Mouse (Mus musculus) left cerebral cortex, adult 6 months (tissue): ENCODE results near the gene Gm436. TPM values are rescaled to one million over a fixed set of nuclear protein-coding genes. Genes with fewer than 3 reads are reported as not detected.

Source experiments
- long read RNA-seq, 2 experiments: library from polyadenylated mRNA; unstranded; transcript quantifications; one replicate each; pipeline ENCODE4 v2.0.0; 2019 to 2020
- polyA plus RNA-seq: library from polyadenylated mRNA; unstranded; fragments of <200 nt; fragmentation: Nextera tagmentation; gene quantifications from 2 replicates; pipeline ENCODE4 v1.2.3, GENCODE M21; 2021

Gene Gm436
- polyA plus RNA-seq = not detected in 2 replicates
- long read RNA-seq, experiment 1 = 0 reads
- long read RNA-seq, experiment 2 = 0 reads

DNA sequence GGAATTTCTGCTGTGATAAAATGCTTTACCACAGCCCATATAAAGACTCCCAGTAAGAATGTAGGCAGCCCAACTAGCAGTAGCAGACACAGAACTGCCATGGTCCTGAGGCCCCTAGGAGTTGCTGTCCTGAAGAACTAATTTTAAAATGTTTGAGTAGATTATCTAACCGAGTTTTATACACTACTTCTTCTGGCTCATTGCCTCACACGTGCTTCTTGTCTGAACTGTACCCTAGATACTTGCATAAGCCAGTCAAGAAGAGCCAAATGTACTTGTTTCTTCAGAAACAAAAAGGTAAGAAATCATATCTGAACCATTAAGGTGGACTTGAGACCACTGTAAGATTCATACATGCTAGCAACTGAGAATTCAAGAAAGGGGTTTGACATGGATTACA is at the start of gene Gm436:
Gm436 (minus strand) TSS at position 101 of the 400 bp plus-strand sequence.

DNA sequence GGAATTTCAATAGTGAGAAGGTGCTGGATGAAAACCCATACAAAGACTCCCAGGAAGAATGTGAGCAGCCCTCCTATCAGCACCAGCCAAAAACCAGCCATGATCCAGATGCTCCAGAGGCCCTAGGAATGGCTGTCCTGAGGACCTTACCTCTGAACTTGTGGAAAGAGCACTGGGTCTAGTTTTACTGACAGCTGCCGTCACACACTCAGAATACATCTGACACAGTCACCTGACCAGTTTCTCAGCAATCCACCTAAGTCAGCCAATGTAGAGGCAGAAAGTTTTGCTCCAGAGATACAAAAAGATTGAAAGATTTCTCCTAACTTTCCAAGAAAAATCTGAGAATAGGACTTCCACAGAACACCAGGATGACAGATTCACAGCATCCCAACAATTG is 35.1 kb upstream of the Gm436 start, which contains the start of gene Gm13178:
Gm13178 (minus strand) TSS at position 101 of the 400 bp plus-strand sequence.

Other genes with a start within 250 kb of the Gm436 start
- not detected in 2 replicates for gene 1700012P22Rik, start 247.6 kb downstream of the Gm436 start, polyA plus RNA-seq
- not detected in 2 replicates for gene Gm9944, start 233.1 kb downstream of the Gm436 start, polyA plus RNA-seq
- not detected in 2 replicates for gene Aadacl3, start 222.6 kb downstream of the Gm436 start, polyA plus RNA-seq
- gene 9430007A20Rik, start 166.5 kb downstream of the Gm436 start, polyA plus RNA-seq = not detected in 2 replicates
- gene Gm13124, start 121.2 kb downstream of the Gm436 start, polyA plus RNA-seq = not detected in 2 replicates
- not detected in 2 replicates for gene Aadacl4, start 72.7 kb downstream of the Gm436 start, polyA plus RNA-seq
- gene Gm13178, start 35.0 kb upstream of the Gm436 start, polyA plus RNA-seq = not detected in 2 replicates
- not detected in 2 replicates for gene Gm438, start 100.2 kb upstream of the Gm436 start, polyA plus RNA-seq
- gene Dhrs3, start 206.5 kb upstream of the Gm436 start, polyA plus RNA-seq = 61.9 and 94.7 TPM in 2 replicates